Mouse (Mus musculus): ENCODE data around the gene Taf1b.

- TF ChIP-seq CTCF (IDR thresholded peaks at IDR 0.05; ENCODE audit: insufficient read depth, low read depth, low read length), result no peak
- no peak for TF ChIP-seq POLR2A (IDR thresholded peaks at IDR 0.05; ENCODE audit: insufficient read depth, low read depth, low read length)
Observed at GRCm38 (mm10) chr12:24592956-24593672, 95.0 kb downstream of the Taf1b start.
